Comparison of ENCODE assay signal across 9 mouse cellular contexts in the genomic region with DNA sequence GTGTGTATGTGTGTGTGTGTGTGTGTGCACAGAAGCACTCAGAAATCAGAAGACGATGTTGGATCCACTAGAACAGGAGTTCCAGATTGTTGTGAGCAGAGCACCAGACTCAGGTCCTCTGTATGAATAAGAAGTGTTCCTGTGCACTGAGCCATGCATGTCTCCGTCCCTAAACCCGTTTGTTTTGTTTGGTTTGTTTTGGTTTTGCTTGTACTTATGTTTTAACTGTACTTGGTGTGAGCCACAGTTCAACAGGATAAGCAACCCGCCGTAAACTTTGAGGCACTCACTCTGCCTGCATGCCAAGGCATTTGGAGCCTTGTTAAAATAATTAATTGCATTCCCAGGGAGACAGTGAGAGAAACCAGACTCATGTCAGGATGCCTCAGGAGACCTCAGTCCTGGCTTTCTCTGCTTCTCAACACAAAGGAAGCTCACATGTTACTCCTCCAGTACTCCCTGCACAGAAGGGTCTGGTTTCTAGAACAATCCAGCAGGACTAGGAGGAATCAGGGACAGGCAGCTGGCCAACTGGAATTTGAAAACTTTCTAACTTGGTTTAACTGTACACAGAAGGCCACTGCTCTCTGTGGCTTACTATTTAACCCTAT. TPM values are rescaled to one million over a fixed set of nuclear protein-coding genes. Genes with fewer than 3 reads are reported as not detected.
DNase-seq lines count a peak whose midpoint lies in the region; ATAC-seq and TF ChIP-seq lines count a peak whose summit lies in the region.
"Had no signal": no experiment of that assay in that cellular context is flagged by ENCODE, and none has a peak within 500 bp of the region (broad histone marks: within the 10 kb centered on the region; RNA-seq: fewer than 3 reads in every experiment).

No protein-coding gene starts in this region.

- H3K4me3 ChIP-seq in midbrain, embryonic 15.5 days: no peak overlapping the region
- H3K4me3 ChIP-seq in midbrain, embryonic 13.5 days (replicated peaks): no peak overlapping the region
- H3K4me3 ChIP-seq in heart, embryonic 12.5 days: no peak overlapping the region
- H3K4me3 ChIP-seq in kidney, postnatal 0 days (replicated peaks; ENCODE audit: low read depth, low read length): no peak overlapping the region
- H3K4me3 ChIP-seq: megakaryocyte, embryonic 14.5 days had no signal

- H3K27ac ChIP-seq in midbrain, embryonic 15.5 days: peak overlapping the region; percentile 20; the same call in 1 of the 2 replicates
- no peak overlapping the region for H3K27ac ChIP-seq in midbrain, embryonic 13.5 days
- H3K27ac ChIP-seq in heart, embryonic 12.5 days (ENCODE audit: poor library complexity, severe bottlenecking): peak overlapping the region; percentile 90
- peak overlapping the region; percentile 92 for H3K27ac ChIP-seq in kidney, postnatal 0 days

- no peak for TF ChIP-seq CTCF in kidney, postnatal 0 days (IDR thresholded peaks at IDR 0.05; ENCODE audit: low read depth)

- no peak overlapping the region for H3K4me2 ChIP-seq in midbrain, embryonic 15.5 days
- H3K4me2 ChIP-seq in midbrain, embryonic 13.5 days (replicated peaks): no peak overlapping the region
- H3K4me2 ChIP-seq in heart, embryonic 12.5 days: peak overlapping the region; percentile 18; the same call in 1 of the 2 replicates
- no peak overlapping the region for H3K4me2 ChIP-seq in kidney, postnatal 0 days (ENCODE audit: low read length)

- H3K4me1 ChIP-seq in midbrain, embryonic 15.5 days: peaks cover 12% of the 10 kb centered on the region
- H3K4me1 ChIP-seq in midbrain, embryonic 13.5 days (replicated peaks): peaks cover 20% of the 10 kb centered on the region
- H3K4me1 ChIP-seq in heart, embryonic 12.5 days (replicated peaks): peaks cover 46% of the 10 kb centered on the region
- peaks cover 20% of the 10 kb centered on the region for H3K4me1 ChIP-seq in kidney, postnatal 0 days (replicated peaks; ENCODE audit: insufficient read depth, low read length)

- no peaks in the 10 kb centered on the region for H3K9me3 ChIP-seq in midbrain, embryonic 15.5 days
- H3K9me3 ChIP-seq in midbrain, embryonic 13.5 days: no peaks in the 10 kb centered on the region
- H3K9me3 ChIP-seq in heart, embryonic 12.5 days (replicated peaks): no peaks in the 10 kb centered on the region
- no peaks in the 10 kb centered on the region for H3K9me3 ChIP-seq in kidney, postnatal 0 days (replicated peaks; ENCODE audit: low read length)
- H3K9me3 ChIP-seq: megakaryocyte, embryonic 14.5 days had no signal

- intact Hi-C loops in left cerebral cortex, postnatal 14 days (cut with DNase I): no loop called here

- H3K9ac ChIP-seq in midbrain, embryonic 15.5 days: no peak overlapping the region
- no peak overlapping the region for H3K9ac ChIP-seq in midbrain, embryonic 13.5 days (replicated peaks)
- H3K9ac ChIP-seq in heart, embryonic 12.5 days: no peak overlapping the region
- H3K9ac ChIP-seq in kidney, postnatal 0 days (ENCODE audit: low read depth, low read length): no peak overlapping the region

- no peaks in the 10 kb centered on the region for H3K27me3 ChIP-seq in midbrain, embryonic 15.5 days (replicated peaks)
- H3K27me3 ChIP-seq in midbrain, embryonic 13.5 days: no peaks in the 10 kb centered on the region
- no peaks in the 10 kb centered on the region for H3K27me3 ChIP-seq in heart, embryonic 12.5 days (replicated peaks)
- H3K27me3 ChIP-seq in kidney, postnatal 0 days (ENCODE audit: insufficient read depth, low read length): no peaks in the 10 kb centered on the region
- H3K27me3 ChIP-seq: megakaryocyte, embryonic 14.5 days had no signal

- H3K36me3 ChIP-seq in midbrain, embryonic 15.5 days (replicated peaks): no peaks in the 10 kb centered on the region
- peaks cover 8% of the 10 kb centered on the region for H3K36me3 ChIP-seq in midbrain, embryonic 13.5 days
- peaks cover 24% of the 10 kb centered on the region for H3K36me3 ChIP-seq in heart, embryonic 12.5 days
- 0 out of 2 replicates have a peak, but pooled peaks cover 6% of the 10 kb centered on the region for H3K36me3 ChIP-seq in kidney, postnatal 0 days (ENCODE audit: insufficient read depth, low read length)

- DNase-seq in kidney, postnatal 0 days (ENCODE audit: low spot score): peak; percentile 93
- DNase-seq in retina, embryonic 14.5 days (ENCODE audit: low spot score): peak; percentile 18
- no peak for DNase-seq in left cerebral cortex, postnatal 14 days (ENCODE audit: low spot score in 2 of 2)
- DNase-seq in thymus, postnatal 25 days: no peak
- DNase-seq in ovary, postnatal 36 days (ENCODE audit: low spot score): no peak

- no peak for ATAC-seq in midbrain, embryonic 15.5 days (replicated peaks)
- no peak for ATAC-seq in midbrain, embryonic 13.5 days
- peak; percentile 67 for ATAC-seq in heart, embryonic 12.5 days (ENCODE audit: insufficient number of reproducible peaks, low FRiP score)
- peak; percentile 61 for ATAC-seq in kidney, postnatal 0 days (replicated peaks; ENCODE audit: low FRiP score, low read depth)

- WGBS in midbrain, embryonic 15.5 days: 46% methylated on average over 5 of the region's 5 CpGs
- WGBS in midbrain, embryonic 13.5 days: 68% methylated on average over 5 of the region's 5 CpGs
- 23% methylated on average over 5 of the region's 5 CpGs for WGBS in heart, embryonic 12.5 days
- 6% methylated on average over 5 of the region's 5 CpGs for WGBS in kidney, postnatal 0 days

RNA-seq across cellular contexts. Expression of a gene that starts 40.3 kb away (rescaled TPM):
- polyA plus RNA-seq in midbrain, embryonic 15.5 days (2015; fragmentation: Nextera tagmentation; extraction: Ambion mirVana): 1.3 and 1.6 TPM in 2 replicates
- polyA plus RNA-seq in midbrain, embryonic 13.5 days (2015; fragmentation: Nextera tagmentation; extraction: Ambion mirVana): 1.3 and 1.5 TPM in 2 replicates
- polyA plus RNA-seq in heart, embryonic 12.5 days (2016; fragmentation: Nextera tagmentation; extraction: Ambion mirVana): 1.9 TPM in 2 replicates
- polyA plus RNA-seq in kidney, postnatal 0 days (2015; fragmentation: Nextera tagmentation; extraction: Ambion mirVana): 2.3 and 2.9 TPM in 2 replicates
- total RNA-seq in left cerebral cortex, postnatal 14 days (2021): 1 to 10 TPM; 4.1 to 4.3 TPM

Comparison
In these comparisons a context has a peak if more than half of its experiments do, and no peak if none do; other contexts are left out.
1. ATAC-seq: peak in heart, embryonic 12.5 days (single experiment) and kidney, postnatal 0 days (single experiment); none in midbrain, embryonic 15.5 days (single experiment) and midbrain, embryonic 13.5 days (single experiment).
2. DNase-seq: peak in kidney, postnatal 0 days (single experiment) and retina, embryonic 14.5 days (single experiment); none in left cerebral cortex, postnatal 14 days (0 of 2), thymus, postnatal 25 days (single experiment) and ovary, postnatal 36 days (single experiment).